Comparison of ENCODE assay signal across 25 mouse cellular contexts in the genomic region with DNA sequence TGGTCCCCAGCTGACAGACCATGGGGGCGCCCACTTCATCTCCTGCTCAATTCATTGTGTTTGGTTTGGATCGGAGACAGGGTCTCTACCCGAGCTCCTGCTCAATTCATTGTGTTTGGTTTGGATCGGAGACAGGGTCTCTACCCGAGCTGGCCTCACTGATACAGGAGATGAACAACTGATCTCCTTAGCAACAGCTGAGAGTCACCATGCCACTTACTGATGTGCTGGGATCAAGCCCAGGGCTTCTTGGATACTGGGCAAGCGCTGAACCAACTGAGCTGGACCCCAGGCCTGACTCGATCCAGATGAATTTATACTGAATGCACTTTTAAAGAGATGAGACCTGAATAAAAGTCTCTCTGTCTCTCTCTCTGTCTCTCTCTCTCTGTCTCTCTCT. TPM values are rescaled to one million over a fixed set of nuclear protein-coding genes. Genes with fewer than 3 reads are reported as not detected.
DNase-seq lines count a peak whose midpoint lies in the region; ATAC-seq lines count a peak whose summit lies in the region.
"Had no signal": no experiment of that assay in that cellular context is flagged by ENCODE, and none has a peak within 500 bp of the region (broad histone marks: within the 10 kb centered on the region; RNA-seq: fewer than 3 reads in every experiment).

No protein-coding gene starts in this region.

- H3K27me3 ChIP-seq in hindbrain, embryonic 13.5 days: no peaks in the 10 kb centered on the region
- no peaks in the 10 kb centered on the region for H3K27me3 ChIP-seq in hindbrain, embryonic 12.5 days
- no peaks in the 10 kb centered on the region for H3K27me3 ChIP-seq in neural tube, embryonic 13.5 days
- no peaks in the 10 kb centered on the region for H3K27me3 ChIP-seq in midbrain, embryonic 14.5 days (ENCODE audit: control insufficient read depth, insufficient read depth, low read length)
- H3K27me3 ChIP-seq: embryonic facial prominence, embryonic 12.5 days; heart, embryonic 13.5 days; limb, embryonic 12.5 days had no signal

- H3K4me1 ChIP-seq in hindbrain, embryonic 13.5 days (replicated peaks): peaks cover 33% of the 10 kb centered on the region
- peaks cover 21% of the 10 kb centered on the region for H3K4me1 ChIP-seq in hindbrain, embryonic 12.5 days
- peaks cover 50% of the 10 kb centered on the region for H3K4me1 ChIP-seq in neural tube, embryonic 13.5 days (replicated peaks)
- no peaks in the 10 kb centered on the region for H3K4me1 ChIP-seq in midbrain, embryonic 14.5 days (ENCODE audit: control insufficient read depth, insufficient read depth, low read length)
- H3K4me1 ChIP-seq: megakaryocyte, embryonic 14.5 days had no signal

- DNase-seq in neural tube, embryonic 10.5 days (ENCODE audit: extremely low spot score, low spot score): no peak
- DNase-seq in midbrain, embryonic 14.5 days: no peak
- no peak for DNase-seq in heart, postnatal 36 days
- DNase-seq: adrenal gland, postnatal 14 days; cerebellum, adult 11-12 months; cerebellum, adult 9-11 months; embryo, embryonic 11 days; gastrocnemius, postnatal 10 days; heart, postnatal 10 days; kidney, adult 9 months; kidney, postnatal 25 days; lung, postnatal 36 days; thymus, adult 2 months; thymus, postnatal 36 days had no signal

- H3K36me3 ChIP-seq in hindbrain, embryonic 13.5 days: peaks cover 69% of the 10 kb centered on the region
- peaks cover 54% of the 10 kb centered on the region for H3K36me3 ChIP-seq in hindbrain, embryonic 12.5 days
- peaks cover 74% of the 10 kb centered on the region for H3K36me3 ChIP-seq in neural tube, embryonic 13.5 days
- peaks cover 66% of the 10 kb centered on the region for H3K36me3 ChIP-seq in midbrain, embryonic 14.5 days (ENCODE audit: control insufficient read depth, insufficient read depth, low read length)

- H3K4me3 ChIP-seq in hindbrain, embryonic 13.5 days: no peak overlapping the region
- H3K4me3 ChIP-seq in hindbrain, embryonic 12.5 days: no peak overlapping the region
- H3K4me3 ChIP-seq in neural tube, embryonic 13.5 days: no peak overlapping the region
- no peak overlapping the region for H3K4me3 ChIP-seq in midbrain, embryonic 14.5 days (replicated peaks; ENCODE audit: low read depth, low read length)
- H3K4me3 ChIP-seq: embryonic facial prominence, embryonic 12.5 days; heart, embryonic 13.5 days; limb, embryonic 12.5 days; megakaryocyte, embryonic 14.5 days had no signal

- H3K9ac ChIP-seq in hindbrain, embryonic 13.5 days: no peak overlapping the region
- no peak overlapping the region for H3K9ac ChIP-seq in hindbrain, embryonic 12.5 days
- H3K9ac ChIP-seq in neural tube, embryonic 13.5 days: no peak overlapping the region
- no peak overlapping the region for H3K9ac ChIP-seq in midbrain, embryonic 14.5 days (replicated peaks; ENCODE audit: low read length)
- H3K9ac ChIP-seq: embryonic facial prominence, embryonic 12.5 days; heart, embryonic 13.5 days; limb, embryonic 12.5 days had no signal

- H3K9me3 ChIP-seq in hindbrain, embryonic 13.5 days: no peaks in the 10 kb centered on the region
- H3K9me3 ChIP-seq in hindbrain, embryonic 12.5 days (replicated peaks): no peaks in the 10 kb centered on the region
- H3K9me3 ChIP-seq in neural tube, embryonic 13.5 days: no peaks in the 10 kb centered on the region
- no peaks in the 10 kb centered on the region for H3K9me3 ChIP-seq in midbrain, embryonic 14.5 days (ENCODE audit: control insufficient read depth, low read length)
- H3K9me3 ChIP-seq: embryonic facial prominence, embryonic 12.5 days; heart, embryonic 13.5 days; limb, embryonic 12.5 days; megakaryocyte, embryonic 14.5 days had no signal

- 60% methylated on average over 7 of the region's 7 CpGs for whole genome bisulfite sequencing in hindbrain, embryonic 13.5 days
- 83% methylated on average over 7 of the region's 7 CpGs for WGBS in hindbrain, embryonic 12.5 days
- WGBS in neural tube, embryonic 13.5 days: 77% methylated on average over 7 of the region's 7 CpGs
- WGBS in midbrain, embryonic 14.5 days: 63% methylated on average over 7 of the region's 7 CpGs

- H3K4me2 ChIP-seq in hindbrain, embryonic 13.5 days: no peak overlapping the region
- no peak overlapping the region for H3K4me2 ChIP-seq in hindbrain, embryonic 12.5 days (replicated peaks)
- H3K4me2 ChIP-seq in neural tube, embryonic 13.5 days: no peak overlapping the region
- H3K4me2 ChIP-seq in midbrain, embryonic 14.5 days (ENCODE audit: low read length): no peak overlapping the region
- H3K4me2 ChIP-seq: embryonic facial prominence, embryonic 12.5 days; heart, embryonic 13.5 days; limb, embryonic 12.5 days; liver, embryonic 11.5 days had no signal

- peak; percentile 43; the same call in 1 of the 2 replicates for ATAC-seq in hindbrain, embryonic 13.5 days (ENCODE audit: low FRiP score)
- ATAC-seq in hindbrain, embryonic 12.5 days (ENCODE audit: low FRiP score): no peak
- ATAC-seq in neural tube, embryonic 13.5 days (ENCODE audit: low read depth): 0 out of 2 replicates have a peak, but pooled peaks have one; percentile 21
- no peak for ATAC-seq in midbrain, embryonic 14.5 days (ENCODE audit: low FRiP score, low TSS enrichment)
- no peak for ATAC-seq in megakaryocyte progenitor cell, adult 5-6 weeks (replicated peaks; ENCODE audit: poor library complexity)
- ATAC-seq: CD4-positive, CD25-positive, alpha-beta regulatory T cell, adult 4 months; intestine, embryonic 16.5 days had no signal

- intact Hi-C loops in heart, postnatal 36 days (cut with DNase I): no loop called here

- peak overlapping the region; percentile 13 for H3K27ac ChIP-seq in hindbrain, embryonic 13.5 days
- no peak overlapping the region; the same call in 1 of the 2 replicates for H3K27ac ChIP-seq in hindbrain, embryonic 12.5 days
- H3K27ac ChIP-seq in neural tube, embryonic 13.5 days (replicated peaks): peak overlapping the region; percentile 57; the same call in 1 of the 2 replicates
- H3K27ac ChIP-seq in midbrain, embryonic 14.5 days (replicated peaks; ENCODE audit: low read depth, low read length): 0 out of 2 replicates have a peak overlapping the region, but pooled peaks have one; percentile 8
- H3K27ac ChIP-seq: embryonic facial prominence, embryonic 12.5 days; heart, embryonic 13.5 days; limb, embryonic 12.5 days had no signal

RNA-seq across cellular contexts. Expression of a gene that starts 59.6 kb away (rescaled TPM):
- polyA plus RNA-seq in hindbrain, embryonic 13.5 days (2015; fragmentation: Nextera tagmentation; extraction: Ambion mirVana): 23.2 and 23.8 TPM in 2 replicates
- 31.2 and 31.7 TPM in 2 replicates for polyA plus RNA-seq in hindbrain, embryonic 12.5 days (2016; fragmentation: Nextera tagmentation; extraction: Ambion mirVana)
- 28.6 and 28.8 TPM in 2 replicates for polyA plus RNA-seq in neural tube, embryonic 13.5 days (2015; fragmentation: Nextera tagmentation; extraction: Ambion mirVana)
- polyA plus RNA-seq in midbrain, embryonic 14.5 days (2014; fragmentation: Nextera tagmentation; extraction: Ambion mirVana): 18.7 and 24.6 TPM in 2 replicates
- total RNA-seq in heart, postnatal 36 days (2021): 10 to 100 TPM; 62.5 to 65.0 TPM
- 1.1 and 3.8 TPM in 2 replicates for total RNA-seq in megakaryocyte progenitor cell, adult 5-6 weeks (2015)
- total RNA-seq in megakaryocyte progenitor cell, adult 5-6 weeks (2017): 2.6 and 8.5 TPM in 2 replicates

Comparison
In these comparisons a context has a peak if more than half of its experiments do, and no peak if none do; other contexts are left out.
1. ATAC-seq: peak in hindbrain, embryonic 13.5 days (single experiment) and neural tube, embryonic 13.5 days (single experiment); none in hindbrain, embryonic 12.5 days (single experiment), midbrain, embryonic 14.5 days (single experiment) and megakaryocyte progenitor cell, adult 5-6 weeks (single experiment).